In the genomic region with DNA sequence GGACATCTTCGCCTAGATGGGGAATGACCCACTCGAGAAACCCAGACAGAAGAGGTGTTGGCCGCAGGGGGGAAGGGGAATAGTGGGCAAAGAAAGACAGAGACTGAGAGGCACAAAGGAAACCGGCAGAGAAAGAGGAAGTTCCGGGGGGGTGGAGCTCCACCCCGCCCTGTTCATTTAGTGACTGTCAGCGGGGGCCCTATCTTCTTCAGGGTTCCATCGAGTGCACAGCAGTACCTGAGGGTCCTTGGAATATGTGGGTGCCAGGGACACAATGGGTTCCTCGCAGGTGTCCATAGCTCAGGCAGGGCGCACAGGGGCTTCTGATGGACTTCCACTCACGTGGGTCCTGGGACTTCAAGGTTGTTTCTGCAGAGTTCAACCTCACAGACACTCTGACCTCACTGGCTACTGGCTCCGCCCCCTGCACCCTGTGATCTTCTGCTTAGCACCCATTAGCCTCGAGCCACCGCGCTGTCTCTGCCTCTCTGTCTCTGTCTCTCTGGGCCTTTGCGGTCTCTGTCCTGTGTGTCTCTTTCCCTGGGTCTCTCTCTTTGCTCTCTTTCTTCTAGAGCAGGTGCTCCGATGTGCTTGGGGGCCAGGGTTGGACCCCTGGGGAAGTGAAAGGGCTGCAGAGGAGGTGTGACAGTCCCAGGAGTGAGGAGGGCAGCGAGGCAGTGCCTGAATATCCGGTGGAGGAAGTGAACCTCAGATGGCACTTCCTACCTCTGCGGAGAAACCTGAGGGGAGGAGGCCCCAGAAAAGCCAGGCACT, we compare ENCODE assay signal across 8 mouse cellular contexts. TPM values are rescaled to one million over a fixed set of nuclear protein-coding genes. Genes with fewer than 3 reads are reported as not detected.
DNase-seq lines count a peak whose midpoint lies in the region; ATAC-seq and TF ChIP-seq lines count a peak whose summit lies in the region.

Gene Cd37, minus strand, starts transcription at position 393 of the 774 bp plus-strand sequence.

- H3K4me1 ChIP-seq in testis, adult 2 months (ENCODE audit: control insufficient read depth, insufficient read depth, low read length): peaks cover 27% of the 10 kb centered on the region
- peaks cover 14% of the 10 kb centered on the region for H3K4me1 ChIP-seq in heart, embryonic 16.5 days (ENCODE audit: control insufficient read depth, insufficient read depth, low read length)
- peaks cover 60% of the 10 kb centered on the region for H3K4me1 ChIP-seq in megakaryocyte, embryonic 14.5 days

- H3K9ac ChIP-seq in heart, embryonic 16.5 days (ENCODE audit: low read length): peak within 1 kb of the TSS; percentile 43; the same call in 1 of the 2 replicates

- ATAC-seq in heart, embryonic 16.5 days (replicated peaks; ENCODE audit: extremely low read depth, insufficient read depth, low FRiP score): 0 out of 2 replicates have a peak, but pooled peaks have one; percentile 16

- no peaks in the 10 kb centered on the region for H3K9me3 ChIP-seq in heart, embryonic 16.5 days (replicated peaks; ENCODE audit: control insufficient read depth, low read length)
- no peaks in the 10 kb centered on the region for H3K9me3 ChIP-seq in megakaryocyte, embryonic 14.5 days

- peak; percentile 45; the same call in 1 of the 2 replicates for TF ChIP-seq POLR2A in testis, adult 2 months (IDR thresholded peaks at IDR 0.05; ENCODE audit: control insufficient read depth, low read depth, low read length)

- WGBS in heart, embryonic 16.5 days: 38% methylated on average over 20 of the region's 20 CpGs

- no peaks in the 10 kb centered on the region for H3K36me3 ChIP-seq in testis, adult 2 months (ENCODE audit: control insufficient read depth, insufficient read depth, low read length)
- no peaks in the 10 kb centered on the region for H3K36me3 ChIP-seq in heart, embryonic 16.5 days (ENCODE audit: control insufficient read depth, insufficient read depth)
- H3K36me3 ChIP-seq in megakaryocyte, embryonic 14.5 days (replicated peaks; ENCODE audit: low read length): peaks cover 35% of the 10 kb centered on the region

- H3K4me2 ChIP-seq in heart, embryonic 16.5 days (ENCODE audit: low read depth, low read length): peak within 1 kb of the TSS; percentile 46

- TF ChIP-seq CTCF in testis, adult 2 months (IDR thresholded peaks at IDR 0.05; ENCODE audit: control insufficient read depth, insufficient read depth, insufficient replicate concordance, low read depth, low read length): no peak

- H3K27ac ChIP-seq in testis, adult 2 months (ENCODE audit: control insufficient read depth, insufficient read depth, low read depth, low read length): no peak within 1 kb of the TSS
- H3K27ac ChIP-seq in heart, embryonic 16.5 days (ENCODE audit: low read length): 0 out of 2 replicates have a peak within 1 kb of the TSS, but pooled peaks have one; percentile 30

- H3K27me3 ChIP-seq in testis, adult 2 months (ENCODE audit: control insufficient read depth, insufficient read depth, low read length): no peaks in the 10 kb centered on the region
- 0 out of 2 replicates have a peak, but pooled peaks cover 2% of the 10 kb centered on the region for H3K27me3 ChIP-seq in heart, embryonic 16.5 days (ENCODE audit: control insufficient read depth, insufficient read depth, low read length)
- no peaks in the 10 kb centered on the region for H3K27me3 ChIP-seq in megakaryocyte, embryonic 14.5 days (replicated peaks)

- no peak for DNase-seq in testis, postnatal 14 days (ENCODE audit: low spot score)
- DNase-seq in thymus, postnatal 36 days: peak; percentile 82
- DNase-seq in cerebellum, adult 11 months: no peak
- DNase-seq in urinary bladder, adult 18-20 months (ENCODE audit: low spot score in 2 of 2): no peak
- no peak for DNase-seq in layer of hippocampus, postnatal 36 days

- H3K4me3 ChIP-seq in testis, adult 2 months (ENCODE audit: control insufficient read depth, low read depth, low read length): peak within 1 kb of the TSS; percentile 67
- peak within 1 kb of the TSS; percentile 35 for H3K4me3 ChIP-seq in heart, embryonic 16.5 days (ENCODE audit: low read length)
- H3K4me3 ChIP-seq in megakaryocyte, embryonic 14.5 days (replicated peaks): peak within 1 kb of the TSS; percentile 93

RNA-seq across cellular contexts. Expression of gene Cd37, which starts in this region (rescaled TPM):
- polyA plus RNA-seq in testis, adult 2 months (2012; rRNA removed): 78.0 and 87.4 TPM in 2 replicates
- polyA plus RNA-seq in heart, embryonic 16.5 days (2015; fragmentation: Nextera tagmentation; extraction: Ambion mirVana): 5.0 and 9.2 TPM in 2 replicates
- polyA plus RNA-seq in megakaryocyte, embryonic 14.5 days (2012; ENCODE audit: insufficient read depth, low replicate concordance): 212 and 263 TPM in 2 replicates
- 1 to 10 TPM; 1.9 to 4.8 TPM for total RNA-seq in layer of hippocampus, postnatal 36 days (2021)

Comparison
In these comparisons a context has a peak if more than half of its experiments do, and no peak if none do; other contexts are left out.
1. H3K4me3 ChIP-seq: peak in every context shown above with its lines; median percentile 93 in megakaryocyte, embryonic 14.5 days; 67 in testis, adult 2 months; 35 in heart, embryonic 16.5 days.
2. DNase-seq: peak in thymus, postnatal 36 days (2 of 2); none in testis, postnatal 14 days (single experiment), cerebellum, adult 11 months (single experiment), urinary bladder, adult 18-20 months (0 of 2) and layer of hippocampus, postnatal 36 days (0 of 2).